Mouse (Mus musculus): ENCODE results near the gene Lsm11.

Gene Lsm11
- long read RNA-seq, experiment 1, full-length matches to known transcripts = 8 of 10 reads
- long read RNA-seq, experiment 1, partial matches to known transcripts = 0 of 10 reads
- long read RNA-seq, experiment 1, other reads (novel, unspliced or antisense) = 2 of 10 reads
- long read RNA-seq, experiment 2, full-length matches to known transcripts = 18 of 19 reads
- long read RNA-seq, experiment 2, partial matches to known transcripts = 1 of 19 reads
- long read RNA-seq, experiment 2, other reads (novel, unspliced or antisense) = 0 of 19 reads

DNA sequence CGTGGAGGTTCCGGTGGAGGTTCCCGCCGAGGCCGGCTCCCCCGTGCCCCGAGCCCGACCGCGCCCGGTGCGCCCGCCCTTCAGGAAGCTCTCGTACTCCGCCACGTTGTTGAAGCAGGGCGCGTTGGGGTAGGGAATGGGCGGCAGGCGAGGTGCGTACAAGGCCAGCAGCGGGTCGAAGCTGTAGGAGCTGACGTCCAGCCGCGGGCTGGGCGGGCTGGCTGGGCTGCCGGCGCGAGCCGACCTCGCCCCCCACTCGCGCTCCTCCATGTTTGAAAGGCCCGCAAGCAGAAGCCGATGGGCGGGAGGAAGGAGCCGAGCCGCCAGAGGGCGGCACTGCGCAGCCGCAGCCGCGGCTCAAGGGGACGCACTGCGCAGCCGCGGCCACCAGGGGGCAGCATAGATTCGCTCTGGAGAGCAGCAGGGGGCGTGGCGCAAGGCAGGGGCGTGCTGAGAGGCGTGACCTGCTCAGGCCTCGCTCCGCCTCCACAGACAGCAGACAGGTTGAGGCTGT is at the start of gene Lsm11:
TSS of gene Lsm11 (minus strand) at position 293 of the 514 bp plus-strand sequence.
- intact Hi-C loops (cut with DNase I) = no loop called here

DNA sequence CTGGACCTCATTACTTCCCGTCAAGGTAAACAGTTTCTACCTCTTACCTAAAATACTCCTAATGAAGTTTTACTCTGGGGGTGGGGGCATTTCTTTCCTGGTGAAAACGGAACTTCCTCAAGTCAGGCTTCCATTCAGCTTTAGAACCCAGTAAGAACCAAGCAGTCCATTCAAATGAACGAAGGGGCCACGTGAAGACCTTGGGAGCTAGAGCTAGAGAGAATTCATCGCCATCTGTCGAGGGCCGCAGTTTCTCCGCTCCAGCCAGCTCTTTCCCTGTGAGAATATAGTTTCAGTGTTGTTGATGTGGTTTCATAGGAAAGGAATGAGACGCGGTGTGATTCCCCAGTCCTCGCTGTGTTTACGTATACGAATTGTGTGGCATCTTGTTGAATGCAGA is 47.4 kb upstream of the Lsm11 start:
- intact Hi-C loops (cut with DNase I) = no loop called here

- intact Hi-C loops (cut with DNase I) = no loop called here
Measured at GRCm38 (mm10) chr11:45991604-45992003, 46.9 kb upstream of the Lsm11 start.

- intact Hi-C loops (cut with DNase I) = no loop called here
Measured at GRCm38 (mm10) chr11:45980893-45981253, 36.1 kb upstream of the Lsm11 start.

GRCm38 (mm10) chr11:45979946-45980892 is 35.5 kb upstream of the Lsm11 start, which contains the start of gene Sox30:
Gene Sox30 (plus strand): TSS chr11:45980310.
- intact Hi-C loops (cut with DNase I) = no loop called here

GRCm38 (mm10) chr11:45976061-45976460 is 31.3 kb upstream of the Lsm11 start:
- intact Hi-C loops (cut with DNase I) = no loop called here

DNA sequence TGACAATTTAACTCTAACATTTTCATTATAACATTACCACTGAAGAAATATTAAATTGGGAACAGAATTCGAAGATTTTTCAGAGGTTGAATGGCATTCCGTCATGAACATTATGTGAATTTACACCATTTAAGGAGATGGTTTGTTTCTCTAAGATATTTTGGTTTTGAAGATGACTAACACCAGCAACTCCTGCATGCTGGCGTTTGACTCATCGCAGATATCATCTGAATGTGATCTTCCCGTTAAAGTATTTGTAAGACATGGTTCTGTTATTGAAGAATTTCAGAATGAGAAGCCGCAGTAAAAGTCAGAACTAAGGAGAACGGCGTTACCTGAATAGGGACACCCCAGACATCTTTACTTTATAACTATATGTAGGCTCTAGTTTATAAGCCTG is 29.7 kb upstream of the Lsm11 start:
- intact Hi-C loops (cut with DNase I) = no loop called here

DNA sequence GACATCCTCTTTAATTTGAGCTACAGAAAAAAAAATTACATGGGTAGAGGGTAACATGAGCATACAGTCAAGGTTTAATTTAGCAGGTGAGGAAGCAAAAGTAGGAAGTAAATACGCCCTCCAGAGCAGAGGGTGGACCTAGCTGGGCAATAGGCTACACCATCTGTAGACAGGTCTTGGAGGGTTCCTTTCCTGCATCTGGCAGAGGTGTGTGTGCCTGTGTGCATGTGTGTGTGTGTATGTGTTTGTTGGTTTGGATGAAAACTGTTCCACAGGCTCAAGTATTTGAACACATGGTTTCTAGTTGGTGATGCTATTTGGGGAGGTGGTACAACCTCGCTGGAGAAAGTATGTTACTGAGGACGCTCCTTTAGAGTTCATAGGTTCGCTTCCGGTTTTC is 28.9 kb upstream of the Lsm11 start:
- intact Hi-C loops (cut with DNase I) = no loop called here

- intact Hi-C loops (cut with DNase I) = no loop called here
Measured at GRCm38 (mm10) chr11:45968466-45968865, 23.7 kb upstream of the Lsm11 start.

DNA sequence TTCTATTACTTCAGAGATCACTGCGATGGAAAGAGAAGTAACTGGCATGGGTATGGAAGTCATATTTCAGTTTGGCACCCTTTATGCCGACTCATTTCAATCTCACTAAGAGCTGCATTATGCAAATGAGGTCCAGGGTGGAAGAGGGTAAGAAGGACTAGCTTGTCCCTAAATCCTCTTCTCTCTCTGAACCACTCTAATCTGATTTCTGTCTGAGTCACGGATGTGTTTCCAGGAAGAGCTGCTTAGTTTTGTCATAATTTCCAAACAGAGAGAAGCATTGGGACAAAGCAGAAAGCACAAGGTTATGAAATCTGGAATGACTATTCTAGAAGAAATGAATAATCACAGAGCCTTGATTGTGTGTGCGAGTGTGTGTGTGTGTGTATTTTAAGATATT is 22.2 kb upstream of the Lsm11 start:
- intact Hi-C loops (cut with DNase I) = no loop called here

DNA sequence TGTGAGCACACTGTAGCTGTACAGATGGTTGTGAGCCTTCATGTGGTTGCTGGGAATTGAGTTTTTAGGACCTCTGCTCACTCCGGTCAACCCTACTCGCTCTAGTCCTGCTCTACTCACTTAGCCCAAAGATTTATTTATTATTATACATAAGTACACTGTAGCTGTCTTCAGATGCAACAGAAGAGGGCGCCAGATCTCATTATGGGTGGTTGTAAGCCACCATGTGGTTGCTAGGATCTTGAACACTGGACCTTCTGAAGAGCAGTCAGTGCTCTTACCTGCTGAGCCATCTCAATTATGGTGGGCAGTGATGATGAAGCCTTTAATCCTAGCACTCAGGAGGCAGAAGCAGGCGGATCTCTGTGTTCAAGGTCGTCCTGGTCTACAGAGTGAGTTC is 15.3 kb upstream of the Lsm11 start:
- intact Hi-C loops (cut with DNase I) = no loop called here

DNA sequence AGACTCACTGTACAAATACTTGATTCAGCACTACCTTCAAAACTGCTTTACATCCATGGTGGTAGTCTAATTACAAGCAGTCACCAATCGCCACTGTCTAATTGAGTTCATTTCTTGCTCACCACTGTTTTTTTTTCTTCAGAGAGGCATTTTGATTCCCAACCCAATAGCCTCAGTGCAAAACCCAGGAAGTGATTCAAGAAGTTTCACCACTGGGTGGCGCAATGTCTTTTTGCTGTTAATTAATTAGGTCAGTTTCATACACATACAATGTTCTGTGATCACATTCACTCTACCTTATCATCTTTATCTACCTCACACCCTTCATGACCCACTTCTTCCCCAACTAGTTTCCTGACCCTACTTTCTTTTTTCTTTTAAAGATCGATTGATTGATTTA is 14.9 kb upstream of the Lsm11 start:
- intact Hi-C loops (cut with DNase I) = loop anchor here (5.0 to 10.0 kb wide), 2 partner anchors 165 to 258 kb away; no protein-coding TSS in a partner anchor

GRCm38 (mm10) chr11:45955127-45955627 is 10.4 kb upstream of the Lsm11 start, which contains the start of gene Thg1l:
Gene Thg1l (minus strand): TSS chr11:45955494.
- intact Hi-C loops (cut with DNase I) = loop anchor here (5.0 to 10.0 kb wide), 2 partner anchors 170 to 262 kb away; no protein-coding TSS in a partner anchor

- intact Hi-C loops (cut with DNase I) = no loop called here
Measured at GRCm38 (mm10) chr11:45947491-45947890, 2.8 kb upstream of the Lsm11 start.

DNA sequence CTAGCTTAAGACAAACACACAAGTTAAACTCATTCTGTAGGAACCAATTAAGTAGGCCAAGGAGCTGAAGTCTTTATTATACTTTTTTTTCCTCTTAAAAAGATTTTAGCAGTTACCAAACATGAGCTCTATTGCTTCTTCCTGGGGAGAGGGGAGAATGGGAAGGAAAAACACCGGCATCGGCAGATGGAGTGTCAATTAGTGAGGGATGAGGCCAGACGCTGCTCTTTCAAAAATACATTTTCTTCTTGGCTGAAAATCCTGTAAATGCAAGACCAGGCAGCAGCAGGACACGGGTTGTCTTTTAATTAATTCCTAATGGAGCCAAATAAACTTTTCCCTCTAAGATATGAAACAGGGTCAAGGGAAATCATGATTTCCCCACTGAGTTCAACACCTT is 2.1 kb upstream of the Lsm11 start:
- intact Hi-C loops (cut with DNase I) = no loop called here

DNA sequence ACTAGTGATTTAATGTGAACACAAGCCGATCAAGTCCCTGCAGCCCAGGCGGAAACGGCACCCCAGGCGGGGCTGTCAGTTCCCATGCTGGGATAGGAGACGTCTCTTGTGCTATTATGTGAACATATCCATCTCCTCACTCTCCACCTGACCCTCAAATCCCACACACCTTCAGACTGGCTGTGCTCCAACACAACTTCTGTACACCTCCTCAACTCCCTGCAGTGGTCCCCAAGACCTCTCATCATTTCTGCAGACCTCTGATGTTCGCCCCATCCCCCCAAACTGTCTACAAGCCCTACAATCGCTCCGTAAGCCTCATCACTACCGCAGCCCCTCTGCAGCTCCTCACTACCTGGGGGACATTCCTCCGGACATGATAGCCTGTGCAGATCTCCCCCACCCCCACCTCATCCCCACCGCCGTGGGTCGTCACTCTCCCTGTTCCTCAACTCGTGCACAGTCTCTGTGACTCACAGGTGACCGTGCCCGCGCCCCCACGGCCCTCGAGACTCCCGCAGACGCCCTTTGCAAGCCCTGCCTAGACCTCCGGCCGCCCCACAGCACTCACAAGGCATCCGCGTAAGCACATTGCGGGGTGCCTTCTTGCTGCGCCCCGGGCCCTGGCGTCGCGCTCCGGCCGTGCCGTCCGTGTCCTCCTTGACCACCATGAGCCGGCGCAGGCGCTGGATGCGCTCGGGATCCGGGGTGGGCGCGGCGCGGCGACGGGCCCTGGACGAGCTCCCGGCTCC is 668 bp downstream of the Lsm11 start:
- intact Hi-C loops (cut with DNase I) = no loop called here

DNA sequence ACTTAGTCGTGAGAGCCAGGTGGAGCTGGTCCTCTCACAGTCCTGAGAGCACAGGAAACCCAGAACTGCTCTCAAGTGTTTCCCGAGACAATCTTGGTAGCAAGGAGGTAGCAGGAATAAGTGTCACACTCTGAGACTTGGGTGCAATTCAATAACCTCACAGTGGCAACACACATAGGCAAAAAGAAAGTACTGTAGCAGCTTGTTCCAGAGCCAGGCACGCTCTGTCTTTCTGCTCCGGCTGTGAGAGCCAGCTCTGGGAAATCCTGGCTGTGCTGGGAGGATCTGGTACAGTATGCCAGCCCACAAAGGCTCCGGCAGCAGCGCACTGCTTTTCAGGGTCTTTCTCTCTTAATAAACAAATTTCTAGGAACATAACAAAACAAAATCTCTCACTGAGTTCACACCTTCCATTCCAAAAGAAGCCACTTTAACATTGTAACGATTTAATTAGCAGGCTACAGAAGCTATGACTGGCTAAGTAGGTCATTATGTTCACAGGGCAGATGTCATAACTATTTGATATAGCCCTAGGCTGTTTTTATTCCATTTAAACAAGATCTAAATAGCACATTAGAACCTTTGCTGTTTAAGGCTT is 1.5 kb downstream of the Lsm11 start:
- intact Hi-C loops (cut with DNase I) = no loop called here

- intact Hi-C loops (cut with DNase I) = no loop called here
Measured at GRCm38 (mm10) chr11:45942281-45942680, 2.5 kb downstream of the Lsm11 start.

DNA sequence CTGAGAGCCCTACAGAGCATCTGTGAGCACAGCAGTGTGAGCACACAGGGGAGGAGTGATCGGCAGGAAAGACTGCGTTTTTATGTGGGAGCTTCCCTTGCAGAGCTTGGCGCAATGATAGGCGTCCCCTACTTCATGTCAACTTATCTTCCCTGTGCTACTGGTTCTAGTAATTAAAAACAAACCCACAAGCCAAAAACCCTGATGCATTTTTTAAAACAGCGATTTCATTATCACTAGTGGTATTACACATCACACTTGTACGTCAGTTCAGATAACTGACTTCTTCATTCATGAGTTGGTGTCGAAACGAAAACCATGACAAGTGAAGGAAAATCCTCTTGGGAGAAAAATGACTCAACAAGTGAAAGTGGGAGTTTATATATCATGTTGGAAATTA is 5.8 kb downstream of the Lsm11 start:
- intact Hi-C loops (cut with DNase I) = no loop called here

DNA sequence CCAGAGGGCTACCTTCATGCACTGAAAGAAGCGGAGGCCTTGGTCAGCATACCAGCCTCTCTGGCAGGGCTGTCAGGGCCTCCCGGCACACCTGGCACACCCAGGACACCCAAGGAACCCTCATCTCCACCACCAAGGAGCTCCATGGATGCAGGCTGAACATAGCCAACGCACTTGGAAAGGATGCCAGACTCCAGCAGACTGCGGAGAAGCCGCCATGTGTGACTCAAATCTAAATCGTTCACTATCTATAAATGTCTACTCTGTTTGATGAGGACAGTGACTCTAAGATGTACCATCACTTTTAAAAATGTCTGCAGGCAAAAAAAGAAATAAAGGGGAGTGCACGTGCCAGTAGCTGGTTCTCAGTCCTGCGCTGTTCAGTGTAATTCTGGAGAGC is 7.3 kb downstream of the Lsm11 start:
- intact Hi-C loops (cut with DNase I) = no loop called here

GRCm38 (mm10) chr11:45932771-45933170 is 12.0 kb downstream of the Lsm11 start:
- intact Hi-C loops (cut with DNase I) = no loop called here

Measured in adrenal gland (tissue).